ENCODE assay signal across 24 mouse cellular contexts in genomic region chr5:106502271-106502670, GRCm38 (mm10). TPM values are rescaled to one million over a fixed set of nuclear protein-coding genes. Genes with fewer than 3 reads are reported as not detected.
DNase-seq lines count a peak whose midpoint lies in the region; ATAC-seq lines count a peak whose summit lies in the region.
"Had no signal": no experiment of that assay in that cellular context is flagged by ENCODE, and none has a peak within 500 bp of the region (broad histone marks: within the 10 kb centered on the region; RNA-seq: fewer than 3 reads in every experiment).

No protein-coding gene starts in this region.

- H3K4me1 ChIP-seq in forebrain, embryonic 14.5 days (ENCODE audit: control insufficient read depth, insufficient read depth, low read length): peaks cover 7% of the 10 kb centered on the region
- peaks cover 17% of the 10 kb centered on the region for H3K4me1 ChIP-seq in forebrain, embryonic 13.5 days
- H3K4me1 ChIP-seq in midbrain, embryonic 12.5 days: peaks cover 24% of the 10 kb centered on the region
- peaks cover 5% of the 10 kb centered on the region for H3K4me1 ChIP-seq in midbrain, embryonic 16.5 days (ENCODE audit: control insufficient read depth, insufficient read depth, low read length)
- peaks cover 22% of the 10 kb centered on the region for H3K4me1 ChIP-seq in hindbrain, embryonic 12.5 days
- no peaks in the 10 kb centered on the region for H3K4me1 ChIP-seq in neural tube, embryonic 14.5 days (ENCODE audit: control insufficient read depth, insufficient read depth, low read length)
- H3K4me1 ChIP-seq: heart, embryonic 15.5 days; liver, embryonic 13.5 days; neural tube, embryonic 12.5 days had no signal

- H3K9me3 ChIP-seq in forebrain, embryonic 14.5 days (replicated peaks; ENCODE audit: control insufficient read depth, low read length): no peaks in the 10 kb centered on the region
- no peaks in the 10 kb centered on the region for H3K9me3 ChIP-seq in forebrain, embryonic 13.5 days (replicated peaks)
- no peaks in the 10 kb centered on the region for H3K9me3 ChIP-seq in midbrain, embryonic 12.5 days
- no peaks in the 10 kb centered on the region for H3K9me3 ChIP-seq in midbrain, embryonic 16.5 days (replicated peaks; ENCODE audit: control insufficient read depth, low read length, poor library complexity, severe bottlenecking)
- no peaks in the 10 kb centered on the region for H3K9me3 ChIP-seq in hindbrain, embryonic 12.5 days (replicated peaks)
- H3K9me3 ChIP-seq in neural tube, embryonic 14.5 days (ENCODE audit: control insufficient read depth, low read length): no peaks in the 10 kb centered on the region
- H3K9me3 ChIP-seq: heart, embryonic 15.5 days; liver, embryonic 13.5 days; neural tube, embryonic 12.5 days had no signal

- ATAC-seq in forebrain, embryonic 14.5 days: 0 out of 2 replicates have a peak, but pooled peaks have one; percentile 25
- ATAC-seq in forebrain, embryonic 13.5 days: no peak
- peak; percentile 21 for ATAC-seq in midbrain, embryonic 12.5 days (ENCODE audit: low FRiP score, low read depth)
- no peak for ATAC-seq in midbrain, embryonic 16.5 days
- no peak for ATAC-seq in hindbrain, embryonic 12.5 days (ENCODE audit: low FRiP score)
- 0 out of 2 replicates have a peak, but pooled peaks have one; percentile 4 for ATAC-seq in neural tube, embryonic 14.5 days (ENCODE audit: low read depth)
- ATAC-seq: intestine, embryonic 16.5 days had no signal

- no peak for DNase-seq in forebrain, embryonic 14.5 days (ENCODE audit: low spot score)
- no peak for DNase-seq in liver
- DNase-seq: adrenal gland, postnatal 25 days; B cell, adult 2 months; cerebellum, adult 18-20 months; heart, adult 2 months; heart, postnatal 4 days; kidney, postnatal 36 days; liver, embryonic 13.5 days; lung, embryonic 14.5 days; lung, postnatal 4 days; right cerebral cortex, postnatal 25 days had no signal

- 88% methylated on average over 5 of the region's 7 CpGs for WGBS in forebrain, embryonic 14.5 days
- WGBS in forebrain, embryonic 13.5 days: 76% methylated on average over 7 of the region's 7 CpGs
- WGBS in midbrain, embryonic 12.5 days: 68% methylated on average over 7 of the region's 7 CpGs
- 64% methylated on average over 5 of the region's 7 CpGs for WGBS in midbrain, embryonic 16.5 days
- WGBS in hindbrain, embryonic 12.5 days: 64% methylated on average over 7 of the region's 7 CpGs
- 78% methylated on average over 6 of the region's 7 CpGs for WGBS in neural tube, embryonic 14.5 days

- H3K36me3 ChIP-seq in forebrain, embryonic 14.5 days (ENCODE audit: control insufficient read depth, insufficient read depth, low read length): no peaks in the 10 kb centered on the region
- H3K36me3 ChIP-seq in forebrain, embryonic 13.5 days (ENCODE audit: poor library complexity, severe bottlenecking): no peaks in the 10 kb centered on the region
- H3K36me3 ChIP-seq in midbrain, embryonic 12.5 days: no peaks in the 10 kb centered on the region
- H3K36me3 ChIP-seq in midbrain, embryonic 16.5 days (ENCODE audit: control insufficient read depth, insufficient read depth, low read length): no peaks in the 10 kb centered on the region
- H3K36me3 ChIP-seq in hindbrain, embryonic 12.5 days: no peaks in the 10 kb centered on the region
- H3K36me3 ChIP-seq in neural tube, embryonic 14.5 days (ENCODE audit: control insufficient read depth, insufficient read depth, low read length): no peaks in the 10 kb centered on the region
- H3K36me3 ChIP-seq: heart, embryonic 15.5 days; liver, embryonic 13.5 days; neural tube, embryonic 12.5 days had no signal

- H3K27me3 ChIP-seq in forebrain, embryonic 14.5 days (replicated peaks; ENCODE audit: control insufficient read depth, insufficient read depth, low read length): no peaks in the 10 kb centered on the region
- H3K27me3 ChIP-seq in forebrain, embryonic 13.5 days: peaks cover 8% of the 10 kb centered on the region; the same call in 1 of the 2 replicates
- H3K27me3 ChIP-seq in midbrain, embryonic 12.5 days: no peaks in the 10 kb centered on the region; the same call in 1 of the 2 replicates
- H3K27me3 ChIP-seq in midbrain, embryonic 16.5 days (ENCODE audit: control insufficient read depth, insufficient read depth, low read depth, low read length): no peaks in the 10 kb centered on the region
- no peaks in the 10 kb centered on the region for H3K27me3 ChIP-seq in hindbrain, embryonic 12.5 days
- H3K27me3 ChIP-seq in neural tube, embryonic 14.5 days (ENCODE audit: control insufficient read depth, insufficient read depth, low read length): no peaks in the 10 kb centered on the region
- H3K27me3 ChIP-seq: heart, embryonic 15.5 days; liver, embryonic 13.5 days; neural tube, embryonic 12.5 days had no signal

- no peak overlapping the region for H3K4me3 ChIP-seq in forebrain, embryonic 14.5 days (ENCODE audit: low read depth, low read length)
- no peak overlapping the region for H3K4me3 ChIP-seq in forebrain, embryonic 13.5 days
- H3K4me3 ChIP-seq in midbrain, embryonic 12.5 days: no peak overlapping the region
- H3K4me3 ChIP-seq in midbrain, embryonic 16.5 days (ENCODE audit: low read depth, low read length): no peak overlapping the region
- no peak overlapping the region for H3K4me3 ChIP-seq in hindbrain, embryonic 12.5 days
- H3K4me3 ChIP-seq in neural tube, embryonic 14.5 days (ENCODE audit: low read depth, low read length): no peak overlapping the region
- H3K4me3 ChIP-seq: heart, adult 2 months; heart, embryonic 15.5 days; liver, embryonic 13.5 days; neural tube, embryonic 12.5 days had no signal

- no peak overlapping the region for H3K4me2 ChIP-seq in forebrain, embryonic 14.5 days (ENCODE audit: low read length)
- H3K4me2 ChIP-seq in forebrain, embryonic 13.5 days: no peak overlapping the region
- H3K4me2 ChIP-seq in midbrain, embryonic 12.5 days (replicated peaks): no peak overlapping the region
- no peak overlapping the region for H3K4me2 ChIP-seq in midbrain, embryonic 16.5 days (ENCODE audit: low read length)
- H3K4me2 ChIP-seq in hindbrain, embryonic 12.5 days (replicated peaks): no peak overlapping the region
- no peak overlapping the region for H3K4me2 ChIP-seq in neural tube, embryonic 14.5 days (ENCODE audit: low read depth, low read length)
- H3K4me2 ChIP-seq: heart, embryonic 15.5 days; liver, embryonic 13.5 days; lung, embryonic 14.5 days; neural tube, embryonic 12.5 days had no signal

- no peak overlapping the region for H3K9ac ChIP-seq in forebrain, embryonic 14.5 days (ENCODE audit: low read length)
- no peak overlapping the region for H3K9ac ChIP-seq in forebrain, embryonic 13.5 days
- no peak overlapping the region for H3K9ac ChIP-seq in midbrain, embryonic 12.5 days (replicated peaks)
- H3K9ac ChIP-seq in midbrain, embryonic 16.5 days (ENCODE audit: low read depth, low read length): no peak overlapping the region
- H3K9ac ChIP-seq in hindbrain, embryonic 12.5 days: no peak overlapping the region
- no peak overlapping the region for H3K9ac ChIP-seq in neural tube, embryonic 14.5 days (replicated peaks; ENCODE audit: low read depth, low read length)
- H3K9ac ChIP-seq: heart, embryonic 15.5 days; liver, embryonic 13.5 days; lung, embryonic 14.5 days; neural tube, embryonic 12.5 days had no signal

- no peak overlapping the region for H3K27ac ChIP-seq in forebrain, embryonic 14.5 days (ENCODE audit: low read depth, low read length)
- H3K27ac ChIP-seq in forebrain, embryonic 13.5 days: no peak overlapping the region
- peak overlapping the region; percentile 67 for H3K27ac ChIP-seq in midbrain, embryonic 12.5 days (replicated peaks)
- no peak overlapping the region for H3K27ac ChIP-seq in midbrain, embryonic 16.5 days (ENCODE audit: low read length)
- peak overlapping the region; percentile 23; the same call in 1 of the 2 replicates for H3K27ac ChIP-seq in hindbrain, embryonic 12.5 days
- H3K27ac ChIP-seq in neural tube, embryonic 14.5 days (ENCODE audit: low read depth, low read length): no peak overlapping the region
- H3K27ac ChIP-seq: heart, adult 2 months; heart, embryonic 15.5 days; liver, embryonic 13.5 days; neural tube, embryonic 12.5 days had no signal

RNA-seq across cellular contexts. Expression of gene Barhl2, which starts 44.3 kb away (rescaled TPM):
- 1.9 and 2.0 TPM in 2 replicates for polyA plus RNA-seq in forebrain, embryonic 14.5 days (2014; fragmentation: Nextera tagmentation; extraction: Ambion mirVana)
- polyA plus RNA-seq in forebrain, embryonic 13.5 days (2015; fragmentation: Nextera tagmentation; extraction: Ambion mirVana): 1.8 and 5.5 TPM in 2 replicates
- 8.4 and 15.6 TPM in 2 replicates for polyA plus RNA-seq in midbrain, embryonic 12.5 days (2016; fragmentation: Nextera tagmentation; extraction: Ambion mirVana)
- polyA plus RNA-seq in midbrain, embryonic 16.5 days (2015; fragmentation: Nextera tagmentation; extraction: Ambion mirVana): 6.8 and 8.5 TPM in 2 replicates
- 1.3 and 1.4 TPM in 2 replicates for polyA plus RNA-seq in hindbrain, embryonic 12.5 days (2016; fragmentation: Nextera tagmentation; extraction: Ambion mirVana)
- polyA plus RNA-seq in neural tube, embryonic 14.5 days (2014; fragmentation: Nextera tagmentation; extraction: Ambion mirVana): 2.6 and 2.7 TPM in 2 replicates
- polyA plus RNA-seq: heart, adult 2 months; heart, embryonic 15.5 days; intestine, embryonic 16.5 days; kidney, embryonic 14.5 days; limb, embryonic 11.5 days; liver, embryonic 13.5 days; lung, embryonic 14.5 days; spleen, adult 2 months; stomach, embryonic 14.5 days had no signal

Comparison
In these comparisons a context has a peak if more than half of its experiments do, and no peak if none do; other contexts are left out.
1. ATAC-seq: peak in forebrain, embryonic 14.5 days (single experiment), midbrain, embryonic 12.5 days (single experiment) and neural tube, embryonic 14.5 days (single experiment); none in forebrain, embryonic 13.5 days (single experiment), midbrain, embryonic 16.5 days (single experiment) and hindbrain, embryonic 12.5 days (single experiment).
2. H3K27ac ChIP-seq: peak in midbrain, embryonic 12.5 days (single experiment) and hindbrain, embryonic 12.5 days (single experiment); none in forebrain, embryonic 14.5 days (single experiment), forebrain, embryonic 13.5 days (single experiment), midbrain, embryonic 16.5 days (single experiment) and neural tube, embryonic 14.5 days (single experiment).